Mouse (Mus musculus): ENCODE data around the gene Gpha2.
A peak's percentile ranks its signal among the peaks of the same experiment; 100 is the strongest.

The Gpha2 gene

DNA sequence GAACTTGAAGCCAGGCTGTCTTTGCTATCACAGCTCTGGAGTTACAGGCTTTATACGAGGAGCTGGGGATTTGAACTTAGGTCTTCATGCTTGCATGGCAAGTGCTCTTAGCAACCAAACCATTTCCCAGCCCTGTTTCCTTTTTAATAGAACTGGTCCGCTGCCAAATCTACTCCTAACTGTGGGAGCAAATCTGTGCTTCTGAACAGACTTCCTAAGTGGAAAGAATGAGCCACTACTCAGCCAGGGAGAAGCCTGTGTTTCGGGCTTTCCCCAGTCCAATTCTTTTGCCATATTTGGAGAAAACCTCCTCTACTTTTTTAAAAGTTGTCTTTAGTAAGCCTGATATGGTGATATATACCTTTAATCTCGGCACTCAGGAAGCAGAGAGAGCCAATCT lies 46.6 kb downstream of the Gpha2 start:
- no peak for ATAC-seq (ENCODE audit: low TSS enrichment)

DNA sequence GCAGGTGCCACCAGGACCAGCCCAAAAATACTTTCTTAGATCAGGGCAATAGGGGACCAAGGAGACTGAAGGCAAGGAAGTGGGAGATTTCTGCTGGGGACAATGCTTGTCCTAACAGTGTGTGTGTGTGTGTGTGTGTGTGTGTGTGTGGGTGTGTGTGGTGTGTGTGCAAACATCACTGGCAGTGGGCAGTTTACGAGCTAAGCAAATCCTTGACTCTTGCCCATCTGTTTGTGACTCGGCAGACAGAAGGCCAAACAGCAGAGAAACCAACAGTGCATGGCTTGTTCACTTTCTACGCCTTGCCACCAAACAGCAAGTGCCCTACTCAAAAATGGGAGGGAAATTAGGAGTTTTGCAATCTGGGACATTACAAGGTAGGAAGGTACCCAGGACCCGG lies 47.4 kb downstream of the Gpha2 start:
- ATAC-seq (ENCODE audit: low TSS enrichment), result no peak

GRCm38 (mm10) chr19:6273998-6274608 lies 47.9 kb downstream of the Gpha2 start:
- no peak for ATAC-seq (ENCODE audit: low TSS enrichment)

- no peak; the same call in 1 of the 2 replicates for ATAC-seq (ENCODE audit: low TSS enrichment)
Measured at GRCm38 (mm10) chr19:6275740-6276389, 49.7 kb downstream of the Gpha2 start.

- peak; percentile 95 for ATAC-seq (ENCODE audit: low TSS enrichment)
Measured at GRCm38 (mm10) chr19:6276426-6277421, 50.5 kb downstream of the Gpha2 start, which contains the start of gene Ehd1. Ehd1 (plus strand) TSS chr19:6276725.
